Mouse (Mus musculus) megakaryocyte, embryonic 14.5 days (primary cell): ENCODE results near the gene Adssl1. TPM values are rescaled to one million over a fixed set of nuclear protein-coding genes. Genes with fewer than 3 reads are reported as not detected.
A peak's percentile ranks its signal among the peaks of the same experiment; 100 is the strongest.

ENCODE experiments used
- H3K27me3 ChIP-seq: replicated peaks from 2 replicates; pipeline ENCODE3; 2012; ENCODE audit warnings: inconsistent platforms
- H3K36me3 ChIP-seq: replicated peaks from 2 replicates; pipeline ENCODE3; 2012; ENCODE audit warnings: low read length, inconsistent platforms, mixed read lengths
- H3K4me1 ChIP-seq: 2 replicates; pipeline ENCODE4 v1.6.1; 2012; ENCODE audit warnings: inconsistent platforms
- H3K4me3 ChIP-seq: replicated peaks from 2 replicates; pipeline ENCODE3; 2012; ENCODE audit warnings: moderate library complexity, mild to moderate bottlenecking, inconsistent platforms
- H3K9me3 ChIP-seq: 2 replicates; pipeline ENCODE4 v1.6.1; 2012; ENCODE audit warnings: inconsistent platforms
- FLI1 ChIP-seq: IDR thresholded peaks from 2 replicates; pipeline ENCODE4 v1.6.1; 2012; ENCODE audit warnings: low read length, inconsistent platforms, mixed read lengths
- GATA1 ChIP-seq: IDR thresholded peaks from 3 replicates; pipeline ENCODE4 v1.6.1; 2012; ENCODE audit warnings: mixed read lengths, low read length, inconsistent platforms, borderline replicate concordance
- polyA plus RNA-seq: library from polyadenylated mRNA; stranded (reverse); fragments of >175 nt; gene quantifications from 2 replicates; pipeline ENCODE4 v1.2.3, GENCODE M21; 2012; ENCODE audit warnings: low replicate concordance; ENCODE audit not compliant: insufficient read depth

Gene Adssl1
- polyA plus RNA-seq, 1 experiment: 38.2 TPM

- H3K4me1 ChIP-seq: peaks cover 99% of the 10 kb centered on the region
- no peaks in the 10 kb centered on the region for H3K9me3 ChIP-seq
- TF ChIP-seq GATA1: no peak
- no peaks in the 10 kb centered on the region for H3K27me3 ChIP-seq
- H3K36me3 ChIP-seq: peaks cover 92% of the 10 kb centered on the region
- H3K4me3 ChIP-seq: peak overlapping the region; percentile 85
Measured at GRCm38 (mm10) chr12:112599942-112600611, 19.8 kb upstream of the Adssl1 start.

GRCm38 (mm10) chr12:112604022-112604421, 15.8 kb upstream of the Adssl1 start:
- H3K9me3 ChIP-seq: no peaks in the 10 kb centered on the region
- no peak overlapping the region for H3K4me3 ChIP-seq
- H3K4me1 ChIP-seq: peaks cover 92% of the 10 kb centered on the region
- no peaks in the 10 kb centered on the region for H3K27me3 ChIP-seq
- H3K36me3 ChIP-seq: peaks cover 91% of the 10 kb centered on the region
- TF ChIP-seq GATA1 (no peak), FLI1 (no peak)

GRCm38 (mm10) chr12:112604709-112605649, 14.9 kb upstream of the Adssl1 start:
- H3K36me3 ChIP-seq: peaks cover 95% of the 10 kb centered on the region
- no peaks in the 10 kb centered on the region for H3K27me3 ChIP-seq
- peak overlapping the region; percentile 71 for H3K4me3 ChIP-seq
- TF ChIP-seq GATA1 (no peak), FLI1 (no peak)
- H3K4me1 ChIP-seq: peaks cover 92% of the 10 kb centered on the region
- H3K9me3 ChIP-seq: no peaks in the 10 kb centered on the region

- Histone ChIP-seq H3K27me3 (no peaks in the 10 kb centered on the region), H3K36me3 (peaks cover 95% of the 10 kb centered on the region), H3K4me1 (peaks cover 92% of the 10 kb centered on the region), H3K9me3 (no peaks in the 10 kb centered on the region), H3K4me3 (no peak overlapping the region)
- no peak for TF ChIP-seq FLI1
- TF ChIP-seq GATA1: no peak
Measured at GRCm38 (mm10) chr12:112605766-112606165, 14.1 kb upstream of the Adssl1 start.

GRCm38 (mm10) chr12:112606998-112607397, 12.8 kb upstream of the Adssl1 start:
- TF ChIP-seq GATA1 (no peak), FLI1 (no peak)
- no peak overlapping the region for H3K4me3 ChIP-seq
- no peaks in the 10 kb centered on the region for H3K9me3 ChIP-seq
- H3K36me3 ChIP-seq: peaks cover 95% of the 10 kb centered on the region
- peaks cover 92% of the 10 kb centered on the region for H3K4me1 ChIP-seq
- H3K27me3 ChIP-seq: no peaks in the 10 kb centered on the region

- Histone ChIP-seq H3K9me3 (no peaks in the 10 kb centered on the region), H3K4me1 (peaks cover 92% of the 10 kb centered on the region), H3K27me3 (no peaks in the 10 kb centered on the region), H3K36me3 (peaks cover 95% of the 10 kb centered on the region), H3K4me3 (no peak overlapping the region)
- TF ChIP-seq FLI1 (no peak), GATA1 (no peak)
Measured at GRCm38 (mm10) chr12:112609031-112609430, 10.8 kb upstream of the Adssl1 start.

- Histone ChIP-seq H3K36me3 (peaks cover 50% of the 10 kb centered on the region), H3K4me3 (peak overlapping the region; percentile 35), H3K9me3 (no peaks in the 10 kb centered on the region), H3K4me1 (peaks cover 100% of the 10 kb centered on the region), H3K27me3 (peaks cover 28% of the 10 kb centered on the region)
- TF ChIP-seq FLI1 (no peak), GATA1 (no peak)
Measured at GRCm38 (mm10) chr12:112616668-112617067, 3.2 kb upstream of the Adssl1 start.

GRCm38 (mm10) chr12:112617184-112617583, 2.7 kb upstream of the Adssl1 start:
- no peaks in the 10 kb centered on the region for H3K9me3 ChIP-seq
- TF ChIP-seq GATA1 (no peak), FLI1 (no peak)
- H3K4me1 ChIP-seq: peaks cover 100% of the 10 kb centered on the region
- no peak overlapping the region for H3K4me3 ChIP-seq
- H3K36me3 ChIP-seq: peaks cover 45% of the 10 kb centered on the region
- peaks cover 28% of the 10 kb centered on the region for H3K27me3 ChIP-seq

GRCm38 (mm10) chr12:112617898-112618380, 1.9 kb upstream of the Adssl1 start:
- Histone ChIP-seq H3K36me3 (peaks cover 37% of the 10 kb centered on the region), H3K9me3 (no peaks in the 10 kb centered on the region), H3K4me3 (peak overlapping the region; percentile 83), H3K27me3 (peaks cover 36% of the 10 kb centered on the region), H3K4me1 (peaks cover 100% of the 10 kb centered on the region)
- TF ChIP-seq FLI1 (no peak), GATA1 (no peak)

GRCm38 (mm10) chr12:112618981-112619685, 712 bp upstream of the Adssl1 start:
- peaks cover 100% of the 10 kb centered on the region for H3K4me1 ChIP-seq
- H3K27me3 ChIP-seq: peaks cover 40% of the 10 kb centered on the region
- TF ChIP-seq GATA1: no peak
- no peak for TF ChIP-seq FLI1
- peaks cover 25% of the 10 kb centered on the region for H3K36me3 ChIP-seq
- H3K4me3 ChIP-seq: peak overlapping the region; percentile 94
- H3K9me3 ChIP-seq: no peaks in the 10 kb centered on the region
